Mouse (Mus musculus): ENCODE results near the gene Scd1. TPM values are rescaled to one million over a fixed set of nuclear protein-coding genes. Genes with fewer than 3 reads are reported as not detected.

Gene Scd1
- polyA plus RNA-seq (2014; fragmentation: Nextera tagmentation; extraction: Ambion mirVana), result 3.5 and 4.4 TPM in 2 replicates

- H3K4me3 ChIP-seq (ENCODE audit: low read depth, low read length), result peak within 1 kb of the TSS; percentile 45
- no peaks in the 10 kb centered on the region for H3K27me3 ChIP-seq (replicated peaks; ENCODE audit: control insufficient read depth, insufficient read depth, low read length)
- peak within 1 kb of the TSS; percentile 29 for H3K9ac ChIP-seq (ENCODE audit: low read length)
- 0 out of 2 replicates have a peak, but pooled peaks cover 3% of the 10 kb centered on the region for H3K4me1 ChIP-seq (replicated peaks; ENCODE audit: control insufficient read depth, insufficient read depth, low read length)
- H3K9me3 ChIP-seq (ENCODE audit: control insufficient read depth, low read length), result no peaks in the 10 kb centered on the region
- peak within 1 kb of the TSS; percentile 60; the same call in 1 of the 2 replicates for H3K27ac ChIP-seq (ENCODE audit: low read depth)
- no peaks in the 10 kb centered on the region for H3K36me3 ChIP-seq (ENCODE audit: control insufficient read depth, insufficient read depth, low read length)
- H3K4me2 ChIP-seq (ENCODE audit: low read length), result peak within 1 kb of the TSS; percentile 77
- peak; percentile 81 for DNase-seq (ENCODE audit: low spot score)
- peak; percentile 75 for ATAC-seq (replicated peaks; ENCODE audit: low FRiP score, low TSS enrichment, low read depth)
- WGBS, result under 1% methylated on average over 32 of the region's 35 CpGs
Measured at GRCm38 (mm10) chr19:44407341-44408222, at the start of gene Scd1. Gene Scd1, minus strand, starts transcription at chr19:44407879.

- 44% methylated on average over 8 of the region's 8 CpGs for WGBS
- DNase-seq (ENCODE audit: low spot score), result no peak
- H3K9me3 ChIP-seq (ENCODE audit: control insufficient read depth, low read length), result no peaks in the 10 kb centered on the region
Measured at GRCm38 (mm10) chr19:44455356-44455755, 47.7 kb upstream of the Scd1 start.

GRCm38 (mm10) chr19:44454862-44455261, 47.2 kb upstream of the Scd1 start:
- no peaks in the 10 kb centered on the region for H3K9me3 ChIP-seq (ENCODE audit: control insufficient read depth, low read length)
- H3K4me2 ChIP-seq (ENCODE audit: low read length), result no peak overlapping the region
- ATAC-seq (replicated peaks; ENCODE audit: low FRiP score, low TSS enrichment, low read depth), result no peak
- 79% methylated on average over 6 of the region's 6 CpGs for WGBS
- DNase-seq (ENCODE audit: low spot score), result no peak
- no peaks in the 10 kb centered on the region for H3K4me1 ChIP-seq (replicated peaks; ENCODE audit: control insufficient read depth, insufficient read depth, low read length)
- no peaks in the 10 kb centered on the region for H3K36me3 ChIP-seq (ENCODE audit: control insufficient read depth, insufficient read depth, low read length)
- H3K27ac ChIP-seq (ENCODE audit: low read depth), result no peak overlapping the region
- no peak overlapping the region for H3K9ac ChIP-seq (ENCODE audit: low read length)
- H3K4me3 ChIP-seq (ENCODE audit: low read depth, low read length), result no peak overlapping the region
- no peaks in the 10 kb centered on the region for H3K27me3 ChIP-seq (replicated peaks; ENCODE audit: control insufficient read depth, insufficient read depth, low read length)

More at GRCm38 (mm10) chr19:44455356-44455755, 47.7 kb upstream of the Scd1 start:
- no peak for ATAC-seq (replicated peaks; ENCODE audit: low FRiP score, low TSS enrichment, low read depth)
- no peaks in the 10 kb centered on the region for H3K36me3 ChIP-seq (ENCODE audit: control insufficient read depth, insufficient read depth, low read length)
- H3K4me1 ChIP-seq (replicated peaks; ENCODE audit: control insufficient read depth, insufficient read depth, low read length), result no peaks in the 10 kb centered on the region
- H3K4me3 ChIP-seq (ENCODE audit: low read depth, low read length), result no peak overlapping the region
- H3K27me3 ChIP-seq (replicated peaks; ENCODE audit: control insufficient read depth, insufficient read depth, low read length), result no peaks in the 10 kb centered on the region
- H3K4me2 ChIP-seq (ENCODE audit: low read length), result no peak overlapping the region
- no peak overlapping the region for H3K27ac ChIP-seq (ENCODE audit: low read depth)
- no peak overlapping the region for H3K9ac ChIP-seq (ENCODE audit: low read length)

- Histone ChIP-seq H3K27me3 (replicated peaks; ENCODE audit: control insufficient read depth, insufficient read depth, low read length) (no peaks in the 10 kb centered on the region), H3K4me2 (ENCODE audit: low read length) (no peak overlapping the region), H3K9ac (ENCODE audit: low read length) (no peak overlapping the region), H3K36me3 (ENCODE audit: control insufficient read depth, insufficient read depth, low read length) (no peaks in the 10 kb centered on the region), H3K27ac (ENCODE audit: low read depth) (no peak overlapping the region), H3K4me3 (ENCODE audit: low read depth, low read length) (no peak overlapping the region), H3K4me1 (replicated peaks; ENCODE audit: control insufficient read depth, insufficient read depth, low read length) (no peaks in the 10 kb centered on the region), H3K9me3 (ENCODE audit: control insufficient read depth, low read length) (no peaks in the 10 kb centered on the region)
- DNase-seq (ENCODE audit: low spot score), result no peak
- ATAC-seq (replicated peaks; ENCODE audit: low FRiP score, low TSS enrichment, low read depth), result no peak
- 85% methylated on average over 4 of the region's 4 CpGs for WGBS
Measured at GRCm38 (mm10) chr19:44447927-44448326, 40.2 kb upstream of the Scd1 start.

- DNase-seq (ENCODE audit: low spot score), result no peak
- no peaks in the 10 kb centered on the region for H3K36me3 ChIP-seq (ENCODE audit: control insufficient read depth, insufficient read depth, low read length)
- no peak overlapping the region for H3K4me3 ChIP-seq (ENCODE audit: low read depth, low read length)
- 71% methylated on average over 3 of the region's 3 CpGs for WGBS
- ATAC-seq (replicated peaks; ENCODE audit: low FRiP score, low TSS enrichment, low read depth), result no peak
- no peaks in the 10 kb centered on the region for H3K27me3 ChIP-seq (replicated peaks; ENCODE audit: control insufficient read depth, insufficient read depth, low read length)
- H3K4me2 ChIP-seq (ENCODE audit: low read length), result no peak overlapping the region
- H3K9me3 ChIP-seq (ENCODE audit: control insufficient read depth, low read length), result no peaks in the 10 kb centered on the region
- no peaks in the 10 kb centered on the region for H3K4me1 ChIP-seq (replicated peaks; ENCODE audit: control insufficient read depth, insufficient read depth, low read length)
- H3K9ac ChIP-seq (ENCODE audit: low read length), result no peak overlapping the region
- no peak overlapping the region for H3K27ac ChIP-seq (ENCODE audit: low read depth)
Measured at GRCm38 (mm10) chr19:44445755-44446154, 38.1 kb upstream of the Scd1 start.

- Histone ChIP-seq H3K36me3 (ENCODE audit: control insufficient read depth, insufficient read depth, low read length) (no peaks in the 10 kb centered on the region), H3K9me3 (ENCODE audit: control insufficient read depth, low read length) (no peaks in the 10 kb centered on the region), H3K9ac (ENCODE audit: low read length) (no peak overlapping the region), H3K27ac (ENCODE audit: low read depth) (no peak overlapping the region), H3K4me2 (ENCODE audit: low read length) (no peak overlapping the region), H3K27me3 (replicated peaks; ENCODE audit: control insufficient read depth, insufficient read depth, low read length) (no peaks in the 10 kb centered on the region), H3K4me3 (ENCODE audit: low read depth, low read length) (no peak overlapping the region), H3K4me1 (replicated peaks; ENCODE audit: control insufficient read depth, insufficient read depth, low read length) (no peaks in the 10 kb centered on the region)
- ATAC-seq (replicated peaks; ENCODE audit: low FRiP score, low TSS enrichment, low read depth) (no peak), DNase-seq (ENCODE audit: low spot score) (no peak)
- 23% methylated on average over 4 of the region's 4 CpGs for WGBS
Measured at GRCm38 (mm10) chr19:44439302-44439701, 31.6 kb upstream of the Scd1 start.

- WGBS, result 64% methylated on average over 6 of the region's 6 CpGs
Measured at GRCm38 (mm10) chr19:44437975-44438374, 30.3 kb upstream of the Scd1 start.

GRCm38 (mm10) chr19:44432084-44432483, 24.4 kb upstream of the Scd1 start:
- Histone ChIP-seq H3K27ac (ENCODE audit: low read depth) (no peak overlapping the region), H3K4me2 (ENCODE audit: low read length) (no peak overlapping the region), H3K9ac (ENCODE audit: low read length) (no peak overlapping the region), H3K4me1 (replicated peaks; ENCODE audit: control insufficient read depth, insufficient read depth, low read length) (no peaks in the 10 kb centered on the region), H3K36me3 (ENCODE audit: control insufficient read depth, insufficient read depth, low read length) (no peaks in the 10 kb centered on the region), H3K27me3 (replicated peaks; ENCODE audit: control insufficient read depth, insufficient read depth, low read length) (no peaks in the 10 kb centered on the region), H3K9me3 (ENCODE audit: control insufficient read depth, low read length) (no peaks in the 10 kb centered on the region), H3K4me3 (ENCODE audit: low read depth, low read length) (no peak overlapping the region)
- WGBS, result 76% methylated on average over 5 of the region's 5 CpGs
- ATAC-seq (replicated peaks; ENCODE audit: low FRiP score, low TSS enrichment, low read depth), result no peak
- DNase-seq (ENCODE audit: low spot score), result no peak

More at GRCm38 (mm10) chr19:44437975-44438374, 30.3 kb upstream of the Scd1 start:
- H3K27ac ChIP-seq (ENCODE audit: low read depth), result no peak overlapping the region
- DNase-seq (ENCODE audit: low spot score) (no peak), ATAC-seq (replicated peaks; ENCODE audit: low FRiP score, low TSS enrichment, low read depth) (no peak)
- H3K9ac ChIP-seq (ENCODE audit: low read length), result no peak overlapping the region
- no peak overlapping the region for H3K4me3 ChIP-seq (ENCODE audit: low read depth, low read length)
- no peaks in the 10 kb centered on the region for H3K27me3 ChIP-seq (replicated peaks; ENCODE audit: control insufficient read depth, insufficient read depth, low read length)
- H3K9me3 ChIP-seq (ENCODE audit: control insufficient read depth, low read length), result no peaks in the 10 kb centered on the region
- H3K36me3 ChIP-seq (ENCODE audit: control insufficient read depth, insufficient read depth, low read length), result no peaks in the 10 kb centered on the region
- H3K4me2 ChIP-seq (ENCODE audit: low read length), result no peak overlapping the region
- no peaks in the 10 kb centered on the region for H3K4me1 ChIP-seq (replicated peaks; ENCODE audit: control insufficient read depth, insufficient read depth, low read length)

GRCm38 (mm10) chr19:44427721-44428120, 20.0 kb upstream of the Scd1 start:
- H3K36me3 ChIP-seq (ENCODE audit: control insufficient read depth, insufficient read depth, low read length), result no peaks in the 10 kb centered on the region
- no peak overlapping the region for H3K4me3 ChIP-seq (ENCODE audit: low read depth, low read length)
- no peak overlapping the region for H3K9ac ChIP-seq (ENCODE audit: low read length)
- WGBS, result 75% methylated on average over 1 of the region's 1 CpGs
- DNase-seq (ENCODE audit: low spot score) (no peak), ATAC-seq (replicated peaks; ENCODE audit: low FRiP score, low TSS enrichment, low read depth) (no peak)
- no peaks in the 10 kb centered on the region for H3K9me3 ChIP-seq (ENCODE audit: control insufficient read depth, low read length)
- no peaks in the 10 kb centered on the region for H3K4me1 ChIP-seq (replicated peaks; ENCODE audit: control insufficient read depth, insufficient read depth, low read length)
- H3K27ac ChIP-seq (ENCODE audit: low read depth), result no peak overlapping the region
- H3K27me3 ChIP-seq (replicated peaks; ENCODE audit: control insufficient read depth, insufficient read depth, low read length), result no peaks in the 10 kb centered on the region
- no peak overlapping the region for H3K4me2 ChIP-seq (ENCODE audit: low read length)
